Mouse (Mus musculus) thymus, postnatal 4 days (tissue): ENCODE data around the gene Nudt21.

Source experiments
- DNase-seq: peaks from one replicate; pipeline ENCODE4 v3.0.0; 2021

Gene Nudt21

GRCm38 (mm10) chr8:94036944-94037524 lies at the start of gene Nudt21, which contains the start of gene Ogfod1:
TSS of gene Nudt21 (minus strand) at chr8:94037031.
TSS of gene Ogfod1 (plus strand) at chr8:94037198.
- peak; percentile 89 for DNase-seq

DNA sequence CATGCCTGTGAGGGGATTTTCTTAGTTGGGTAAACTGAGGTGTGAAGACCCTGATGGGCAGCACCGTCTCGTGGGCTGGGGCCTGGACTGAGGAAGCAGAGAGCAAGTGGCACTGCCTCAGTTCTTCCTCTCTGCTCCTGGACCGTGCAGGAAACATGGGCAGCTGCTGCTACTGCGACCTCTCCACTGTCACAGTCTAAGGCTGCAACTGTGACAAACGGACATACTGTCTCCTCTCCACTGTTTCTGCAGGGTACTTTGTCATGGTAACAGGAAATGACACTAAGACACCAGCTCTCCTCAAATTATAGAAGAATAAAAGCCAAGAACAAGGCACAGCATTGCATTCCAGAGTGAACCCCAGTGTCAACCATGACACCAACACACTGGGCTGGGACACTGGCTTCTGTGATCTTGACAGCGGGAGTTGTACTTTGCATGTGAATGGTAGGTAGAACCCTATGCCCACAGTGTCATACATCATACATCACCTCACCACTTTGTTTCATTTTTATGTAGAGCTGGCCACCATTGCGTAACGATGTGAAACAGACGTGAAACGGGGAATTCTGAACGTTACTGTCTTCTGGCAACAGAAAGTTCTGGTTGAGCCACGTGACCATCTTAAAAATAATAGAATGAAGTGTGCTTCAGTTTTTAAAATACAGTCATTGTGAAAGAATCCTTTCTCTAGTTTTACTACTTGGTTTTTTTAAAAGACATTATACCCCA lies 39.8 kb upstream of the Nudt21 start:
- DNase-seq: no peak

- no peak for DNase-seq
Measured at GRCm38 (mm10) chr8:94068793-94069192, 32.0 kb upstream of the Nudt21 start.

DNA sequence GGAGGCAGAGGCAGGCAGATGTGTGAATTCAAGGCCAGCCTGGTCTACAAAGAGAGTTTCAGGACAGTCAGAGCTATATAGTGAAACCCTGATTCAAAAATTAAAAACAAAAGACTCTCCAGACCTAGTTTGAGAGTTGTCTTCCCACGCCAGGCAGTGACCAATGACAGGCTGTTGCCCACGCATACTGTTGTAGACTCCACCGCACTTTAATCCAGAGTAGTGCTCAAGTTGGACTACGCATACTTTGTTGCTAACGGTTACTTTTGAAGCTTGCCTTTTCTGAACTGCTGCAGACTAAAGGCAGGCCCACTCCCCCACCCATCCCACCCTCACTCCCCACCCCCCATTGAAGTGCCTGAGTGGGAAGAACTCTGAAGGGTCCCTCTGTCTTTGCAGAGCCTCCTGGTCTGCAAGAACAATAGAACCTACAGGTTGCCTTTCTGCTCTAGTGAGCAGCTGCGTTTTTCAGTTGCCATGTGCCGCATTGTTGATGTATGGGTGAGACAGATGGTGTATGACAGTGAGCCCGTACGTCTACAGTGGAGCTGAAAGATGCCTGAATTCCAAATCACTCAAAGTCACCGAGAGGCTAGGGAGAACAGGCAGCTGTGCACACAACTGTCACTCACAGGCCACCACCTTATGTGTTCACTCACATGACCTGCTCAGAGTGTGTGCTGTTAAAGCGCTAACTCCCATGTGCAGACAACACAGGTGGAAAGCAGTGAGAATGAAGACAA lies 29.5 kb upstream of the Nudt21 start:
- DNase-seq: no peak

DNA sequence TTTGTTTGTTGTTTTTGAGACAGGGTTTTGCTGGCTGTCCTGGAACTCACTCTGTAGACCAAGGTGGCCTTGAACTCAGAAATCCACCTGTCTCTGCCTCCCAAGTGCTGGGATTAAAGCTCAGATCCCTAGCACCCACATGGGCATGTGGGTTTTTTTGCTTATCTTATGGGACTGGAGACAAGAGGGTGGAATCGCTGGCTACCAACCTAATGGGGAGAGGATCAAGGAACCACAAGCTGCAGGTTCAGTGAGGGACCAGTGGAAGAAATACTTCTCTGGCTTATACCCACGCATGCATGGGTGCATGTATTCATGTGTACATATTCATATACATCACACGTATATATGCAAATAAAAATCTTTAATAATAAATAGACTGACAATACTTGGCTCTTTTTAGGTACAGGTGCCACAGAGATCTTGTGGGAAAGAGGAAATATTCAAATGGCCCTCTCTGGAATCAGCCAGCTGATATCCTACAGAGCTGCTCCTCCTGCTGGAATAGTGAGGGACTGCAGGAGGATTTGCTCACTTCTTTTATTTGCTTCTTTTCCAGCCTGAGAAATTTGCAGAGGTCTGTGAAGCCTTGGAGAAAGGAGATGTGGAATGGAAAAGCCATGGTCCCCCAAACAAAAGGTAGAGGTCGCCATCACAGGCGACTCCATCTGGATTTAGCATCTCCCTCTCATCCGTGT lies 20.5 kb upstream of the Nudt21 start:
- DNase-seq: peak; percentile 69

DNA sequence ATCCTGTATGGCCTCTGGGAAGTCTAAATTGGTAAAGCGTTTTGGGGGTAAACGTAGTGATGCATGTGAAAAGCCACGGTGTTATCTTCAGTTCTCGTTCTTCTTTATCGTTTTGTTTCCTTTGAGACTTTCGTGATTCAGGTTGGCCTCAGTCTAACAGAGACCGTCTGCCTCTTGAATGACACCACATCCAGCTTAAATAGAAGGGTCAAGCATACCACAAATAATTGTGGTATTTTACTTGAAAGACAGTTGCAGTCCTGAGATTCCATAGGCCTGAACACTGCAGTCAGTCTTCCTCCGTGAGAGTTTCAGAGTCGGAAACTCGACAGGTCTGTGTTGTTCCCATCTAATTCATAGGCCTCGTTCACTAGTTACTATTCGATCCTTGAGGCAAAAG lies 15.9 kb upstream of the Nudt21 start:
- DNase-seq: no peak

DNA sequence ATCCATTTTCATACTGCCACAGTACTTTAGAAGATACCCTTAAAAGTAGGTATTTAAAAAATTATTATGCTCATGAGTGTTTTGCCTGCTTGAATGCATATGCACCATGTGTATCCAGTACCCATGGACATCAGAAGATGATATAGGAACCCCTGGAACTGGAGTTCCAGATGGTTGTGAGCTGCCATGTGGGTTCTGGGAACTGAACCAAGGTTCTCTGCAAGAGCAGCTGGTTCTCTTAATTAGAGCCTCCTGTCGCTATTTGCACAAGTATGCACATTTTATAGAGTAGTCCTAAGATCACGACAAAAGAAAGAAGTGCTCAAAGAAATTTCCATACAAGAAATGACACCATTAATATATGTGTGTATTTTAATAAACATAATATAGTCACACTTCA lies 11.0 kb upstream of the Nudt21 start:
- no peak for DNase-seq

- peak; percentile 10 for DNase-seq
Measured at GRCm38 (mm10) chr8:94037806-94038205, 975 bp upstream of the Nudt21 start.

DNA sequence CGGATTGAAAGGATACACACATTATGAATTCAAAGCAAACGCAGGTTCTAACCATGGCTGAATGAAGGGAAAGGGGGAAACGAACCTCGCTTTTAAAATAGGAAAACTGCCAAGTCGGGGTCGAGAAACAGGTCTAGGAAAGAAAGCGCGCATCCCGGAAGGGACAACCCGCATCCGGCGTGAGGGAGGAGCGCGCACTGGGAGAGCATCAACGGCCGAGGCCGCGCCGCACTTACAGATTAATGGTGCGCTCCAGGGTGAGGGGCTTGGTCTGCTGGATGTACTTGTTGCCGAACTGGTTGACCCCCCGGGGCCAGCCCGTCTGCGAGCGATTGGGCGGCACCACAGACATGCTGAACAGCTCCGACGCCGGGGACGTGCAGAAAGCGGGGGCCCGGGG lies 290 bp downstream of the Nudt21 start:
- DNase-seq: peak; percentile 70

DNA sequence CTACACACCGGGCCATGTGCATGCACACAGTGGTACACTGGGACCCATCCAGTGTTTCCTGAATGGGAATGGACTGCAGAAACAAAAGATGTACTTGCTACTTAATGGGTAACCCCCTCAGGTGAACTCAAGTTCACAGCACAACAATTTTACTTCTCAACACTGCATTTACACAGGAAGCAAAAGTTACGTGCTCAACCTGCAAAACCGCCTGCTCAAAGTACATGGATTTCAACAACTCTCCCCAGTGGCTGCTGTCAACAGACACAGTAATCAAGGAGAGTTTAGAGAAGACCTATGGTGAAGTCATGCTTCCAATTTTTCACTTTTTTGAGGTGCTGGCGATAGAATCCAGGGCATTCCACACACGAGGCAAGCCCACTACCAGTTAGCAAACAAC lies 1.6 kb downstream of the Nudt21 start:
- no peak for DNase-seq

DNA sequence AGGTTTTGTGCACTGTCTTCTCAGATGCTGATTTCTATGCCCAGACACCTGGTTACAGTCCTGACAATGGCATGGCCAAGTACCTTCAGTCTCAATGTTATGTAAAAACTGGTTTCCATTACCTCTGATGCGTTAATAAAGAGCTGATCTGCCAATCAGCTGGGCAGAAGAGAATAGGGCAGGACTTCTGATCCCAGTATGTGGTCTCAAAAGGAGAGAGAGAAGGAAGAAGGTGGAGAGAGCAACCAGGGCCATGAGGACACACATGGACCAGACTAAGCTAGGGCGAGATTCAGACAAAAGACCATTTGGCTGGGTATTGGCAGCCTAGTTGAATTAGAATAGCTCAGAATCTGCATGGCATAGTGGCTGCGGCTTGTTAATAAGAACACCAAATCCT lies 3.2 kb downstream of the Nudt21 start:
- DNase-seq: no peak

DNA sequence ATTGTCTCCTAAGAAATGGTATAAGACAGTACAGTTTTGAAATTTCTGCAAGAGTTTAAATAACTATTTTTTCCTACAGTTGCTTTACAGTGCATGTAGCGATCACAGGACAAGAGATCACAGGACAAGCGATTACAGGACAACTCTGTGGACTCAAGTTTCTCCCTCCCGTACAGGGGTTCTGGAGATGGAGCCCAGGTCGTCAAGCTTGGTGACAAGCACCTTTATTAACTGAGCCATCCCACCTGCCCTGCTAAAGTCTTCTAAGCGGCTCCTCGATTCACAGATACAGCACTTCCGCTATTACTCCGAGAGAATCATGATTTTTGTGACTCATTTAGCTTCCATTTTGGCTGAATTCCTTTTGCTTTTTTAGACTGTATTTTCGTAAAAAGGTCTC lies 7.1 kb downstream of the Nudt21 start:
- DNase-seq: no peak

GRCm38 (mm10) chr8:94023916-94024315 lies 12.9 kb downstream of the Nudt21 start:
- no peak for DNase-seq

- DNase-seq: no peak
Measured at GRCm38 (mm10) chr8:94013026-94013612, 23.7 kb downstream of the Nudt21 start.

GRCm38 (mm10) chr8:94012013-94012951 lies 24.5 kb downstream of the Nudt21 start, which contains the start of gene Amfr:
TSS of gene Amfr (minus strand) at chr8:94012842.
- peak; percentile 78 for DNase-seq

DNA sequence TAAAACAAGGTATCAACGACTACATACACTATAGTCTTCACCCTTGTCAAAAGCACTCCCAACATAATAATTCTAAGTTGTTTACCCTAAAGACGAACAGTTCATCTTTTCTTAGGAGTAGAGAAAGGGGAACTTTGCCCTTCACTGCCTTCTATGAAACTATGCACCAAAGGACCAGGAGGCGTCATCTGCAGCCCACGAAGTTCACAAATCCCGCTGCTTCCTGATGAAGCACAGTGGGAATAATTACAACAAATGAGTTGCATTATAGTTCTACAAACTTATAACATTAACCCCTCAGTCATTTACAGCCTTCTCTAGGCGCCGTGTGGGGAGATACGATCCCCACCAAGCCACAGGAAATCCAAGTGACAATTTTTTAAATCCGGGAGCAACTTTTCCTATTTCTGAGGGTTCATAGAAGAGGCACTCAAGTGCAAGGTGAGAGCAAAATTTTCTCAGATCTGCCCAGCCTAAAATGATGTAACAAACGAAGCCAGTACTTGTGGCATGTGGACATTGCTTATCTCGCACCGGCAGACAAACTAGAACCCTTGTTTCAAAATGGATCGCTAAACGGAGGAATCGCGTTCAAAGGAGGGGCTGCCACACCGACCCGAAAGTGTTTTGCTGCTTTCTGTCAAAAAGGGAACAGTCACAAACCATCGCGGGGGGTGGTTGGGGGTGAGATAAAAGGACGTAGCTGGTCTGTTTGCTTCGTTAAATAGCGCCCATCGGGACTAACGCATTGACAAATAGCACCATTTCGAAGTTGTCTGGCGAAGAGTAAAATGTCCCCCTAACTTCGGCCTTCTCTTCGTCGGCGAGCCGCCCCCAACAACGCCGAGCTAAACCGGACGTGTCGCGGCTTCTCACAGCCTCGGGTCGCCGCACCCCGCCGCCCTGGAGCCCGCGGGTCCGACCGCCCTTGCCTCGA lies 25.5 kb downstream of the Nudt21 start:
- DNase-seq: peak; percentile 7

DNA sequence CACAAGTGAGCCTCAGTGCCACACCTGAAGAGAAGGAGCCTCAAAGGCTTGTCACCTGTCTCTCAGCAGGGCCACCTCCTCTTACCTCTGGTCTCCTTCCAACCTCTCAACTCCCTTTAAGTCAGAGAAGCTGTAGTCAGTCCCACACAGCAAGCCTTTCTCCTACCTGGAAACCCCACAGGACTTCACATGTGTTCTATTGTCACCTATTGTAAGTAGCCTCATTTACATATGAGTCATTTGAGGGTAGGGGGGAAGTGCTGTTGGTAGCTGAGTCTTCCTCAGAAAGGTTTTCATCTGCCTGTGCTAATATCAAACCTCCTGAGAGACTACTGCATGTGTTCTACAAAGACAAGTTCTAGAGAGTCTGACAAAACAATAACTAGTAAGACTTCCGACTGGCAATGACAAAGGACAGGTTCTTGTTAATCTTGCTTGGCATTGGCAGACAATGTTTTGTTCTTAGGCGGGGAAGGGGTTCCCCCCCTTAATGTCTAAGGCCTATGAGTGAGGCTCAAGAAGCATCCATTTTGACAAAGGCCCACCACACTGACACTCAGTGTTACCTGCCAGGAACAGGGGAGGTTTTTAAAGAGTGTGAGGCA lies 26.6 kb downstream of the Nudt21 start:
- peak; percentile 10 for DNase-seq

GRCm38 (mm10) chr8:94009243-94009845 lies 27.5 kb downstream of the Nudt21 start:
- DNase-seq: peak; percentile 9

DNA sequence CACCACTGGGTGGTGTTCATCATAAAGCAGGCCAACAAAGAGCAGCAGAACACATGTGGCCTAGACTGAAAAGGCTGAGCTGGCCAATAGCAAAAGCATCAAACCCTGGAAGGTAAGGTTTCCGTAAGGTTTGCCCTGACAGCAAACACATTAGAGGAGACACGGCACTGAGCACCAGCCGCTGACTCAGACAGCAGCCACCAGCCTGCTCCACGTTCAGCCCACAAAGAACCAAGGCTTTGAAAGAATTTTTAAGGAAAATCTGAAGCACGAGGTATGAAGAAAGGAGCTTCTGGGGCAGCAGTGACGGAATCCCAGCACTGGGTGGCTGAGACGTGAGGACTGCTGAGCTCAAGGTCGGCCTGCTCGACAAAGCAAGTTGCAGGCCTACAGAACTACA lies 32.7 kb downstream of the Nudt21 start:
- no peak for DNase-seq

DNA sequence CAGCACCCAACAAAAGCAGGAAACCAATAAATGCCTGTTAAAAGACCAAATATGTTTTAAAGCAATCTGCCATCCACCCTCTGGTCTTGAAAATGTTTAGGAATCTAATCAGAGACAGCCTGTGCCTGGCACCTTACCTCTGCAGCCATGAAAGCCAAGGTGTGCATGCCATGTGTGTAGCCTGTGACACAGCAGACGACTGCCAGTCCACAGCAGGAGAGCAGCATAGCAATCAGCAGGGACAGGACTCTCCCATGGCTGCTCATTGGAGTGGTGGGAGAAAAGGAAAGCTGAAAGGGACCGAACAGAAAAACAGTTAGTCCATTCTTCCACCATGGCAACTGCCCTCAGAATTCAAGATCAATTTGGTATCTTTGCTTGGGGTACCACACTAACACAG lies 37.9 kb downstream of the Nudt21 start:
- no peak for DNase-seq
